Mouse (Mus musculus) heart, postnatal 0 days (tissue): ENCODE results near the gene Olfr1014. TPM values are rescaled to one million over a fixed set of nuclear protein-coding genes. Genes with fewer than 3 reads are reported as not detected.
A peak's percentile ranks its signal among the peaks of the same experiment; 100 is the strongest.

ENCODE experiments used
- ATAC-seq: fragments of 200-750 bp; cut with Nextera tagmentation; 2 replicates; pipeline ENCODE4 v1.8.0; 2017; ENCODE audit warnings: low read depth, moderate number of reproducible peaks, moderate library complexity; ENCODE audit not compliant: insufficient read depth
- DNase-seq: peaks from one replicate; pipeline ENCODE4 v3.0.0-alpha.2; 2016; ENCODE audit warnings: low spot score
- H3K27ac ChIP-seq: fragments of 300-500 bp; sonication (generic); 2 replicates; pipeline ENCODE4 v1.5.1; 2014; ENCODE audit warnings: low read depth, mild to moderate bottlenecking
- H3K27me3 ChIP-seq: fragments of 300-500 bp; sonication (generic); 2 replicates; pipeline ENCODE4 v1.6.1; 2014; ENCODE audit warnings: low read length, mixed read lengths; ENCODE audit not compliant: control insufficient read depth, insufficient read depth
- H3K36me3 ChIP-seq: fragments of 300-500 bp; sonication (generic); replicated peaks from 2 replicates; pipeline ENCODE4 v1.6.1; 2014; ENCODE audit warnings: low read length, mixed read lengths; ENCODE audit not compliant: control insufficient read depth, insufficient read depth
- H3K4me1 ChIP-seq: fragments of 300-500 bp; sonication (generic); 2 replicates; pipeline ENCODE4 v1.6.1; 2014; ENCODE audit warnings: antibody characterized with exemption; ENCODE audit not compliant: control insufficient read depth, insufficient read depth
- H3K4me2 ChIP-seq: fragments of 300-500 bp; sonication (generic); 2 replicates; pipeline ENCODE4 v1.6.1; 2014; ENCODE audit warnings: low read depth, mild to moderate bottlenecking, low read length, moderate library complexity
- H3K4me3 ChIP-seq: fragments of 300-500 bp; sonication (generic); 2 replicates; pipeline ENCODE4 v1.5.1; 2014; ENCODE audit warnings: low read depth, low read length
- H3K9ac ChIP-seq: fragments of 300-500 bp; sonication (generic); replicated peaks from 2 replicates; pipeline ENCODE4 v1.6.1; 2014; ENCODE audit warnings: low read depth, low read length, mixed read lengths
- H3K9me3 ChIP-seq: fragments of 300-500 bp; sonication (generic); replicated peaks from 2 replicates; pipeline ENCODE4 v1.6.1; 2016; ENCODE audit warnings: low read length; ENCODE audit not compliant: control insufficient read depth
- CTCF ChIP-seq: IDR thresholded peaks from 2 replicates; pipeline ENCODE4 v1.5.1; 2016; ENCODE audit warnings: antibody characterized with exemption, control low read depth, low read depth
- EP300 ChIP-seq: IDR thresholded peaks from 2 replicates; pipeline ENCODE4 v1.6.1; 2016; ENCODE audit warnings: antibody characterized with exemption, low read depth
- WGBS: fragments of 180-500 bp; shearing (Covaris S2); extraction: QIAGEN DNeasy Blood & Tissue Kit; methylation state at CpG from one replicate; pipeline ENCODE4 v1.1.7; 2014; 5-methylcytosine and 5-hydroxymethylcytosine counted together
- polyA plus RNA-seq: library from polyadenylated mRNA; unstranded; fragments of >200 nt; fragmentation: Nextera tagmentation; extraction: Ambion mirVana; gene quantifications from 2 replicates; pipeline ENCODE4 v1.2.1, GENCODE M21; 2015
- total RNA-seq: library from RNA; depleted of rRNA; stranded (reverse); fragments of >200 nt; gene quantifications from 2 replicates; pipeline ENCODE4 v1.2.3, GENCODE M21; 2014; ENCODE audit warnings: low replicate concordance; rRNA removed

Olfr1014 gene
- not detected in 2 replicates for total RNA-seq
- not detected in 2 replicates for polyA plus RNA-seq

GRCm38 (mm10) chr2:85772413-85772812, at the start of gene Olfr1014:
Gene Olfr1014, plus strand, starts transcription at chr2:85772713.
- ATAC-seq (no peak), DNase-seq (no peak)
- Histone ChIP-seq H3K4me1 (no peaks in the 10 kb centered on the region), H3K27ac (no peak within 1 kb of the TSS), H3K4me3 (no peak within 1 kb of the TSS), H3K9me3 (no peaks in the 10 kb centered on the region), H3K9ac (no peak within 1 kb of the TSS), H3K36me3 (no peaks in the 10 kb centered on the region), H3K27me3 (no peaks in the 10 kb centered on the region), H3K4me2 (no peak within 1 kb of the TSS)
- TF ChIP-seq EP300 (no peak), CTCF (no peak)

GRCm38 (mm10) chr2:85725793-85726192, 46.7 kb upstream of the Olfr1014 start:
- Histone ChIP-seq H3K4me2 (no peak overlapping the region), H3K36me3 (no peaks in the 10 kb centered on the region), H3K9ac (no peak overlapping the region), H3K9me3 (no peaks in the 10 kb centered on the region), H3K27ac (no peak overlapping the region), H3K27me3 (no peaks in the 10 kb centered on the region), H3K4me3 (no peak overlapping the region), H3K4me1 (no peaks in the 10 kb centered on the region)
- peak; percentile 37 for DNase-seq
- TF ChIP-seq EP300 (no peak), CTCF (peak; percentile 72)
- ATAC-seq: no peak
- WGBS: 7% methylated on average over 3 of the region's 3 CpGs

- Histone ChIP-seq H3K9me3 (no peaks in the 10 kb centered on the region), H3K27me3 (no peaks in the 10 kb centered on the region), H3K4me2 (no peak overlapping the region), H3K4me3 (no peak overlapping the region), H3K27ac (no peak overlapping the region), H3K9ac (no peak overlapping the region), H3K36me3 (no peaks in the 10 kb centered on the region), H3K4me1 (no peaks in the 10 kb centered on the region)
- WGBS: 69% methylated on average over 4 of the region's 4 CpGs
- DNase-seq (no peak), ATAC-seq (no peak)
- TF ChIP-seq CTCF (no peak), EP300 (no peak)
These were observed 18.7 kb upstream of the Olfr1014 start for GRCm38 (mm10) chr2:85753822-85754221.

- no peak within 1 kb of the TSS for H3K4me2 ChIP-seq
- no peak within 1 kb of the TSS for H3K4me3 ChIP-seq
- WGBS: 37% methylated on average over 1 of the region's 1 CpGs
- no peaks in the 10 kb centered on the region for H3K27me3 ChIP-seq
- H3K9ac ChIP-seq: no peak within 1 kb of the TSS
- DNase-seq: no peak
- H3K36me3 ChIP-seq: no peaks in the 10 kb centered on the region
- no peak for TF ChIP-seq EP300
- TF ChIP-seq CTCF: no peak
- H3K4me1 ChIP-seq: no peaks in the 10 kb centered on the region
- no peak for ATAC-seq
- no peak within 1 kb of the TSS for H3K27ac ChIP-seq
- H3K9me3 ChIP-seq: no peaks in the 10 kb centered on the region
These were observed 9.8 kb upstream of the Olfr1014 start, which contains the start of gene Olfr1012 for GRCm38 (mm10) chr2:85762666-85763065. Gene Olfr1012, minus strand, starts transcription at chr2:85762766.

- ATAC-seq: no peak
- Histone ChIP-seq H3K36me3 (no peaks in the 10 kb centered on the region), H3K4me3 (no peak within 1 kb of the TSS), H3K27ac (no peak within 1 kb of the TSS), H3K4me1 (no peaks in the 10 kb centered on the region), H3K9me3 (no peaks in the 10 kb centered on the region), H3K27me3 (no peaks in the 10 kb centered on the region), H3K9ac (no peak within 1 kb of the TSS), H3K4me2 (no peak within 1 kb of the TSS)
- no peak for DNase-seq
- TF ChIP-seq CTCF (no peak), EP300 (no peak)
These were observed 5.7 kb upstream of the Olfr1014 start, which contains the start of gene Olfr1013 for GRCm38 (mm10) chr2:85766798-85767197. Gene Olfr1013, plus strand, starts transcription at chr2:85767098.

GRCm38 (mm10) chr2:85781717-85782116, 9.2 kb downstream of the Olfr1014 start, which contains the start of gene Olfr1015:
Gene Olfr1015, plus strand, starts transcription at chr2:85782017.
- H3K27me3 ChIP-seq: no peaks in the 10 kb centered on the region
- no peak for TF ChIP-seq EP300
- TF ChIP-seq CTCF: no peak
- no peak within 1 kb of the TSS for H3K27ac ChIP-seq
- no peaks in the 10 kb centered on the region for H3K36me3 ChIP-seq
- H3K4me2 ChIP-seq: no peak within 1 kb of the TSS
- H3K4me3 ChIP-seq: no peak within 1 kb of the TSS
- no peaks in the 10 kb centered on the region for H3K9me3 ChIP-seq
- ATAC-seq (no peak), DNase-seq (no peak)
- no peak within 1 kb of the TSS for H3K9ac ChIP-seq
- no peaks in the 10 kb centered on the region for H3K4me1 ChIP-seq
